Mouse (Mus musculus) ES-E14 (cell line): ENCODE data around the gene Dbh. TPM values are rescaled to one million over a fixed set of nuclear protein-coding genes. Genes with fewer than 3 reads are reported as not detected.

ENCODE experiments used
- DNase-seq: peaks from one replicate; pipeline ENCODE4 v3.0.0-alpha.2; 2013; ENCODE audit warnings: low read depth, low spot score
- H3K27ac ChIP-seq: 2 replicates; pipeline ENCODE4 v1.5.1; 2012; ENCODE audit warnings: low read depth, mild to moderate bottlenecking, low read length, moderate library complexity, mixed read lengths; ENCODE audit not compliant: poor library complexity, insufficient read depth, severe bottlenecking
- H3K36me3 ChIP-seq: 2 replicates; pipeline ENCODE4 v1.6.1; 2012; ENCODE audit warnings: mild to moderate bottlenecking, low read length, moderate library complexity, mixed read lengths; ENCODE audit not compliant: control insufficient read depth, poor library complexity, insufficient read depth, severe bottlenecking
- H3K4me1 ChIP-seq, 2 experiments: fragments of 150-350 bp in 1 of 2; sonication (generic) in 1 of 2; 2 replicates each; pipeline ENCODE4 v1.6.1; 2012; ENCODE audit warnings: low read length in 2 of 2, mild to moderate bottlenecking in 1 of 2, mixed read lengths in 1 of 2; ENCODE audit not compliant: control insufficient read depth in 2 of 2, insufficient read depth in 2 of 2, poor library complexity in 1 of 2
- H3K4me3 ChIP-seq, 2 experiments: fragments of 150-350 bp in 1 of 2; sonication (generic) in 1 of 2; 2 replicates each; pipeline ENCODE4 v1.5.1; 2012; ENCODE audit warnings: low read length in 2 of 2, low read depth in 1 of 2, mild to moderate bottlenecking in 1 of 2, mixed read lengths in 1 of 2; ENCODE audit not compliant: insufficient read depth in 1 of 2, poor library complexity in 1 of 2, severe bottlenecking in 1 of 2
- H3K9ac ChIP-seq: 2 replicates; pipeline ENCODE4 v1.6.1; 2012; ENCODE audit warnings: low read depth, mild to moderate bottlenecking, low read length, mixed read lengths; ENCODE audit not compliant: poor library complexity, insufficient read depth, severe bottlenecking
- H3K9me3 ChIP-seq: fragments of 150-350 bp; sonication (generic); 2 replicates; pipeline ENCODE4 v1.6.1; 2012; ENCODE audit warnings: low read depth, mild to moderate bottlenecking, low read length; ENCODE audit not compliant: control insufficient read depth, insufficient read depth
- CHD2 ChIP-seq: IDR thresholded peaks from 2 replicates; pipeline ENCODE4 v1.6.1; 2014; ENCODE audit warnings: mild to moderate bottlenecking, low read depth, low read length, inconsistent platforms
- HCFC1 ChIP-seq: IDR thresholded peaks from 2 replicates; pipeline ENCODE4 v1.6.1; 2012; ENCODE audit warnings: low read length, inconsistent platforms, borderline replicate concordance; ENCODE audit not compliant: insufficient read depth
- MAFK ChIP-seq: IDR thresholded peaks from 2 replicates; pipeline ENCODE4 v1.6.1; 2014; ENCODE audit warnings: mild to moderate bottlenecking, low read depth, low read length, inconsistent platforms; ENCODE audit not compliant: insufficient read depth
- ZC3H11A ChIP-seq: IDR thresholded peaks from 2 replicates; pipeline ENCODE4 v1.6.1; 2012; ENCODE audit warnings: low read depth, mild to moderate bottlenecking, inconsistent platforms, low read length, borderline replicate concordance
- ZNF384 ChIP-seq: IDR thresholded peaks from 2 replicates; pipeline ENCODE4 v1.6.1; 2012; ENCODE audit warnings: low read depth, low read length, inconsistent platforms
- in situ Hi-C, 2 experiments: fragments of 600-800 bp; cut with MboI; formaldehyde crosslinking; loops; one replicate each; pipeline ENCODE4 v1.15.1; 2025; ENCODE audit warnings: low sequenced_read_pairs in 2 of 2, inconsistent platforms in 1 of 2; ENCODE audit not compliant: unreplicated experiment in 2 of 2
- total RNA-seq: library from RNA; depleted of rRNA; stranded (reverse); fragments of 300-350 nt; gene quantifications from 2 replicates; pipeline ENCODE4 v1.2.3, GENCODE M21; 2012

The Dbh gene
- total RNA-seq, 1 experiment: not detected

GRCm38 (mm10) chr2:27210676-27211210 is 45.7 kb downstream of the Dbh start:
- in situ Hi-C loops: no loop called here
- Histone ChIP-seq H3K27ac (no peak overlapping the region), H3K36me3 (no peaks in the 10 kb centered on the region), H3K9ac (no peak overlapping the region), H3K9me3 (no peaks in the 10 kb centered on the region), H3K4me3 (no peak overlapping the region), H3K4me1 (no peaks in the 10 kb centered on the region)
- TF ChIP-seq ZC3H11A (no peak), HCFC1 (no peak), MAFK (no peak), CHD2 (no peak), ZNF384 (no peak)
- no peak for DNase-seq

- Histone ChIP-seq H3K4me3 (no peak overlapping the region), H3K36me3 (no peaks in the 10 kb centered on the region), H3K9ac (no peak overlapping the region), H3K4me1 (no peaks in the 10 kb centered on the region), H3K9me3 (no peaks in the 10 kb centered on the region), H3K27ac (no peak overlapping the region)
- DNase-seq: no peak
- no peak for TF ChIP-seq CHD2
- no peak for TF ChIP-seq ZNF384
- in situ Hi-C loops: no loop called here
These were observed 47.2 kb downstream of the Dbh start for GRCm38 (mm10) chr2:27211966-27212893.

- Histone ChIP-seq H3K4me1 (no peaks in the 10 kb centered on the region), H3K4me3 (no peak overlapping the region), H3K9ac (no peak overlapping the region), H3K36me3 (no peaks in the 10 kb centered on the region), H3K9me3 (no peaks in the 10 kb centered on the region), H3K27ac (no peak overlapping the region)
- no peak for DNase-seq
- in situ Hi-C loops: no loop called here
- TF ChIP-seq ZNF384 (no peak), MAFK (no peak), ZC3H11A (no peak), HCFC1 (no peak), CHD2 (no peak)
These were observed 50.5 kb downstream of the Dbh start for GRCm38 (mm10) chr2:27215537-27215936.

- TF ChIP-seq ZC3H11A: no peak
- TF ChIP-seq CHD2: no peak
- no peak for TF ChIP-seq HCFC1
- TF ChIP-seq ZNF384: no peak
- TF ChIP-seq MAFK: no peak
- in situ Hi-C loops: no loop called here
- H3K4me3 ChIP-seq: no peak overlapping the region
These were observed 53.1 kb downstream of the Dbh start for GRCm38 (mm10) chr2:27218121-27218544.

More at GRCm38 (mm10) chr2:27218121-27218544, 53.1 kb downstream of the Dbh start:
- DNase-seq: no peak
- H3K4me1 ChIP-seq: no peaks in the 10 kb centered on the region
- no peak overlapping the region for H3K27ac ChIP-seq
- no peaks in the 10 kb centered on the region for H3K36me3 ChIP-seq
- no peak overlapping the region for H3K9ac ChIP-seq
- H3K9me3 ChIP-seq: no peaks in the 10 kb centered on the region
